Mouse (Mus musculus): ENCODE results near the gene Sp100.

Sp100 gene

DNA sequence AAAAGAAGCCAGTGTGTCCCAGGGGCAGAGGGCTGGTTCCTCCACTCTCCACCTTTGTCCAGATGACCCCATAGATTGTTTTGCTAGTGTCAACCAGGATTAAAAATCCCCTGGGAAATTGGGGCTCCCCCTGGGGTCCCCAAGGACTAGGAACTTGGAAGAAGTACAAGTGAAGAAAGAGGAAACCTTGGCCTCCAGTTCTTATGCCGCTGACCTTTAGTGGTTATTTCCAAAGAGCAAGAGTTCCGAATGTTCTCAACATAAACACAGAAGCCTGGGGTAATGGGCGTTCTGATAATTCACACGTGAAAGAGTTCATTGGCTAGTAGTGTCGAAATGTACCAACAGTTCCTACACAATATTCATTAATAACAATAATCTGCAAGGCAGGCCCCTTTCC lies 96.7 kb downstream of the Sp100 start:
- no peak for DNase-seq (ENCODE audit: low read depth, low spot score)

- DNase-seq (ENCODE audit: low read depth, low spot score) = no peak
Observed at GRCm38 (mm10) chr1:85749829-85750228, 100.0 kb downstream of the Sp100 start.

- DNase-seq (ENCODE audit: low read depth, low spot score) = peak; percentile 81
Observed at GRCm38 (mm10) chr1:85750650-85751049, 100.9 kb downstream of the Sp100 start.

DNA sequence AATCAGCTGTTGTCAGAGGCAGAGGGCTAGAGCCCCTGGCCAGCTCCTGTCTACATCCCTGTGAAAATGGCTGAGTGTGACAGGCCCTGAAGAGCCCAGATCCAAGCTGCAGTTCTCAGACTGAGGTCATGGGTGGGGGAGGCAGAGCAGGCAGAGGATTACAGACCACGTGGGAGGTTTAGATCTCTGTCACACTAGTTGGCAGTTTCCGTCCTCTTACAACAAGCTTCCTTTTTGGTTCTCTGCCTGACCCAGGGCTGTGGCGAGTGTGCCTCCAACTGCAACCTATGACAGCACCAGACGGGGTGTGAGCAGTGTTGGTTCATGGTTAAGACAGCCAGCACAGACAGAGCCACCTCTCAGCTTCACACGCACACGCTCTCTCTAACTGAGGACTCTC lies 101.7 kb downstream of the Sp100 start:
- DNase-seq (ENCODE audit: low read depth, low spot score) = peak; percentile 91

GRCm38 (mm10) chr1:85751932-85752680 lies 102.3 kb downstream of the Sp100 start:
- peak; percentile 67 for DNase-seq (ENCODE audit: low read depth, low spot score)

- DNase-seq (ENCODE audit: low read depth, low spot score) = no peak
Observed at GRCm38 (mm10) chr1:85757531-85758230, 107.9 kb downstream of the Sp100 start.

GRCm38 (mm10) chr1:85758231-85758968 lies 108.6 kb downstream of the Sp100 start:
- DNase-seq (ENCODE audit: low read depth, low spot score) = no peak

DNA sequence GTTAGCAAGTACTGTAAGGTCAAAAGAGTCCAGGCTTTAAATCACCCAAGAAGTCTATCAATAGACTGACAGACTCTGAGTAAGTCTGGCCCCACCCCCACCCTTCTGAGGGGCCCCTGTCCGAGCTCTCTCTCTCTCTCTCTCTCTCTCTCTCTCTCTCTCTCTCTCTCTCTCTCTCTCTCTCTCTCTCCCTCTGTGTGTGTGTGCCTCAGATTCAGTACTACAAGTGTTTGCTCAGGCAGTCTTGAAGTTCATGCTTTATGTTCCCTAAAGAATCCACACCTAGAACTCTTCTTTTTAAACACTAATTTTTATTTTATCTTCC lies 109.1 kb downstream of the Sp100 start:
- no peak for DNase-seq (ENCODE audit: low read depth, low spot score)
